Mouse (Mus musculus) stomach, embryonic 15.5 days (tissue): Measurements from ENCODE around the gene Btg1. TPM values are rescaled to one million over a fixed set of nuclear protein-coding genes. Genes with fewer than 3 reads are reported as not detected.

Experiments
- ATAC-seq: fragments of 200-750 bp; cut with Nextera tagmentation; 2 replicates; pipeline ENCODE4 v1.8.0; 2017; ENCODE audit warnings: low read depth, moderate number of reproducible peaks, moderate TSS enrichment; ENCODE audit not compliant: insufficient read depth, low FRiP score
- H3K27ac ChIP-seq: fragments of 300-500 bp; sonication (generic); 2 replicates; pipeline ENCODE4 v1.5.1; 2015; ENCODE audit warnings: mild to moderate bottlenecking, inconsistent platforms
- H3K27me3 ChIP-seq: fragments of 300-500 bp; sonication (generic); replicated peaks from 2 replicates; pipeline ENCODE4 v1.6.1; 2015; ENCODE audit warnings: inconsistent platforms
- H3K36me3 ChIP-seq: fragments of 300-500 bp; sonication (generic); 2 replicates; pipeline ENCODE4 v1.6.1; 2015; ENCODE audit warnings: inconsistent platforms
- H3K4me1 ChIP-seq: fragments of 300-500 bp; sonication (generic); 2 replicates; pipeline ENCODE4 v1.6.1; 2015; ENCODE audit warnings: inconsistent platforms
- H3K4me2 ChIP-seq: fragments of 300-500 bp; sonication (generic); 2 replicates; pipeline ENCODE4 v1.6.1; 2015; ENCODE audit warnings: mild to moderate bottlenecking, inconsistent platforms
- H3K4me3 ChIP-seq: fragments of 300-500 bp; sonication (generic); replicated peaks from 2 replicates; pipeline ENCODE4 v1.5.1; 2015; ENCODE audit warnings: inconsistent platforms
- H3K9ac ChIP-seq: fragments of 300-500 bp; sonication (generic); 2 replicates; pipeline ENCODE4 v1.6.1; 2015; ENCODE audit warnings: inconsistent platforms
- H3K9me3 ChIP-seq: fragments of 300-500 bp; sonication (generic); 2 replicates; pipeline ENCODE4 v1.6.1; 2016; ENCODE audit warnings: inconsistent platforms
- WGBS: fragments of 180-500 bp; shearing (Covaris S2); methylation state at CpG from one replicate; pipeline ENCODE4 v1.1.7; 2015; 5-methylcytosine and 5-hydroxymethylcytosine counted together
- polyA plus RNA-seq: library from polyadenylated mRNA; unstranded; fragments of >200 nt; fragmentation: Nextera tagmentation; extraction: Ambion mirVana; gene quantifications from 2 replicates; pipeline ENCODE4 v1.2.1, GENCODE M21; 2015

The Btg1 gene
- polyA plus RNA-seq, 1 experiment from 2014 or later: 62.3 TPM

GRCm38 (mm10) chr10:96642014-96642413 is 25.2 kb downstream of the Btg1 start:
- no peaks in the 10 kb centered on the region for H3K36me3 ChIP-seq
- ATAC-seq: no peak
- no peaks in the 10 kb centered on the region for H3K27me3 ChIP-seq
- H3K4me3 ChIP-seq: no peak overlapping the region
- no peak overlapping the region for H3K9ac ChIP-seq
- H3K4me2 ChIP-seq: no peak overlapping the region
- H3K9me3 ChIP-seq: no peaks in the 10 kb centered on the region
- H3K27ac ChIP-seq: no peak overlapping the region
- peaks cover 13% of the 10 kb centered on the region; the same call in 1 of the 2 replicates for H3K4me1 ChIP-seq
- 41% methylated on average over 4 of the region's 4 CpGs for WGBS

- H3K9ac ChIP-seq: no peak overlapping the region
- H3K9me3 ChIP-seq: no peaks in the 10 kb centered on the region
- H3K36me3 ChIP-seq: no peaks in the 10 kb centered on the region
- no peak for ATAC-seq
- H3K27me3 ChIP-seq: no peaks in the 10 kb centered on the region
- H3K27ac ChIP-seq: no peak overlapping the region
- peaks cover 14% of the 10 kb centered on the region; the same call in 1 of the 2 replicates for H3K4me1 ChIP-seq
- whole genome bisulfite sequencing: 45% methylated on average over 6 of the region's 6 CpGs
- H3K4me3 ChIP-seq: no peak overlapping the region
- H3K4me2 ChIP-seq: no peak overlapping the region
These were observed 25.9 kb downstream of the Btg1 start for GRCm38 (mm10) chr10:96642751-96643150.

GRCm38 (mm10) chr10:96645183-96645582 is 28.4 kb downstream of the Btg1 start:
- WGBS: 81% methylated on average over 1 of the region's 1 CpGs
- Histone ChIP-seq H3K9ac (no peak overlapping the region), H3K4me2 (no peak overlapping the region), H3K4me3 (no peak overlapping the region), H3K36me3 (no peaks in the 10 kb centered on the region), H3K9me3 (no peaks in the 10 kb centered on the region), H3K27me3 (no peaks in the 10 kb centered on the region), H3K27ac (no peak overlapping the region), H3K4me1 (peaks cover 14% of the 10 kb centered on the region; the same call in 1 of the 2 replicates)
- no peak for ATAC-seq

DNA sequence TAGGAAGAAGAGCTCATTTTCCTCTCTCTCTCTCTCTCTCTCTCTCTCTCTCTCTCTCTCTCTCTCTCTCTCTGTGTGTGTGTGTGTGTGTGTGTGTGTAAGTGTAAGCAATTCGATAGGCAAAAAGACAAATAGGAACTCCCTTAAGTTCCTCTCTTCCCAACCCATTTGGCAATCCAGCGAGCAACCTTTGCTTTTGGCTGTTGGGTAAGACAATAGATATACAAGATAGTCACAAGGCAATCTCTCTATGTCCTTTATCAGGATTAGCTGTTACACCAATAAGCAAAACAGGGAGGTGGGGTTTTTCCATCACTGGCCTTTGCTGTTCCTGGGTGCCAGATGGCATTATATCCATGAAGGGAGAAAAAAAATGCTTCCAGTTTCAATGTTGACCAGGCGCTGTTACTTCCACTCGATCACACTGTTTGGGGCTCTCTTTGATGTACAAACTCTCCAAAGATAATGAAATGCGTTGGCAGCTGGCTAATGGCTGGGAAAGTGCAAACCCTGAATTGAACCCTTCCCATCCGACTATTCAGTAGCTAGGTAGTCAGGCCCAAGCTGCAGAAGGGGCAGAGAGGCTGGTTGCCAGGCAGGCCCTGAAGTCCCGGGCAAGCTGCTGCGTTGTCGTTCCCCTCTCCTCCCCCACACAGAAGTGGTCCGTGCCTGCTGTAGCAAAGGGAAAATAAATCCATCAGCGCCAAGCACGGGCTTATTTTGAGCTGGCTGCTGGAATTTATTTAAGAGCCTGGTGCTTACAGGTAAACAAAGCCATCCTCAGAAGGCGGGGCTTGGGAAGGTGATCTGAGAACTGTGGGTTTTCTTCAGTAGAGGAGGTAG is 29.4 kb downstream of the Btg1 start:
- ATAC-seq: peak; percentile 50; the same call in 1 of the 2 replicates
- H3K4me3 ChIP-seq: no peak overlapping the region
- H3K27ac ChIP-seq: 0 out of 2 replicates have a peak overlapping the region, but pooled peaks have one; percentile 18
- no peak overlapping the region for H3K9ac ChIP-seq
- H3K4me1 ChIP-seq: peaks cover 14% of the 10 kb centered on the region; the same call in 1 of the 2 replicates
- H3K9me3 ChIP-seq: no peaks in the 10 kb centered on the region
- no peaks in the 10 kb centered on the region for H3K36me3 ChIP-seq
- H3K27me3 ChIP-seq: no peaks in the 10 kb centered on the region
- peak overlapping the region; percentile 28; the same call in 1 of the 2 replicates for H3K4me2 ChIP-seq
- 17% methylated on average over 13 of the region's 13 CpGs for WGBS

GRCm38 (mm10) chr10:96646867-96647462 is 30.2 kb downstream of the Btg1 start:
- Histone ChIP-seq H3K27ac (no peak overlapping the region), H3K4me3 (no peak overlapping the region), H3K9me3 (no peaks in the 10 kb centered on the region), H3K9ac (no peak overlapping the region), H3K4me1 (peaks cover 14% of the 10 kb centered on the region; the same call in 1 of the 2 replicates), H3K36me3 (no peaks in the 10 kb centered on the region), H3K27me3 (no peaks in the 10 kb centered on the region), H3K4me2 (peak overlapping the region; percentile 28; the same call in 1 of the 2 replicates)
- 47% methylated on average over 5 of the region's 5 CpGs for WGBS
- no peak for ATAC-seq

DNA sequence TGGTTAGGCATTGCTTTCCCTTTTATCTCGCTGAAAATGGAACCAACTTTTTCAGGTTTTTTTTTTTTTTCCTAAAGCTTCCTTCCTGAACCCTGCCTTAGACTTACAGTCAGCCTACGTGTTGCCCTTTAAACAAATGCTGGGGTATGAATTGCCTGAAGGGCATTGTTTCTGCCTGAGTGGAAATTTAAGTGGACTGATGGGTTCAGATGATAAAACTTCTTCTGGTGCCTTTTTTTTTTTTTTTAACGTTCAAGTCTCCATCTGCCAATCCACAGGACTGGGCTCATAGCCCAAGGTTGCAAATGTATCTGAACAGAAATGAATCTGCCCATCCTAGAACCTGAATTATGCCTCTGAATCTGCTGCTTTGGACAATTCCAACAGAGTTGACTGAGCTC is 31.4 kb downstream of the Btg1 start:
- H3K27me3 ChIP-seq: no peaks in the 10 kb centered on the region
- H3K9ac ChIP-seq: no peak overlapping the region
- no peaks in the 10 kb centered on the region for H3K9me3 ChIP-seq
- H3K4me3 ChIP-seq: no peak overlapping the region
- 67% methylated on average over 3 of the region's 3 CpGs for WGBS
- ATAC-seq: no peak
- no peak overlapping the region for H3K27ac ChIP-seq
- H3K4me2 ChIP-seq: no peak overlapping the region
- H3K4me1 ChIP-seq: peaks cover 11% of the 10 kb centered on the region; the same call in 1 of the 2 replicates
- H3K36me3 ChIP-seq: no peaks in the 10 kb centered on the region

DNA sequence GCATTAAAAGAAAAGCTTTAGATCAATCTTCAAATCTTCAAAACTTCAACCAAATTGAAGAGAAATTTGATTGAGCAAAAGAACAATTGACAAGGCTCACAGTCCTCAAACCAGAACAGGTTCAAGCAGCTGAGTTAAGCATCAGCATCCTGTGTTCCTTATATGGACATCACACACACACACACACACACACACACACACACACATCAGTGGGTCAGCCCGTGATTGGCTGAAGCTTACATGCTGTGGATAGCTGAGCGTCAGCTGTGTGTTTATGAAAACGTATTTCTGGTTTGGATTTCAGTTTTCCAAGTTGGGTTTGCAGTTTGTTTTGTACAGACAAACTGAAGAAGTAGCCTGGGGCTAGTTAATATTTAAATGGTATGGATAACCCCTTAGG is 32.7 kb downstream of the Btg1 start:
- Histone ChIP-seq H3K36me3 (no peaks in the 10 kb centered on the region), H3K4me3 (no peak overlapping the region), H3K27ac (no peak overlapping the region), H3K4me1 (peaks cover 11% of the 10 kb centered on the region; the same call in 1 of the 2 replicates), H3K9me3 (no peaks in the 10 kb centered on the region), H3K9ac (no peak overlapping the region), H3K27me3 (no peaks in the 10 kb centered on the region), H3K4me2 (no peak overlapping the region)
- 58% methylated on average over 3 of the region's 3 CpGs for WGBS
- ATAC-seq: no peak

GRCm38 (mm10) chr10:96652372-96652771 is 35.6 kb downstream of the Btg1 start:
- Histone ChIP-seq H3K4me1 (no peaks in the 10 kb centered on the region; the same call in 1 of the 2 replicates), H3K9me3 (no peaks in the 10 kb centered on the region), H3K4me2 (no peak overlapping the region), H3K4me3 (no peak overlapping the region), H3K27me3 (no peaks in the 10 kb centered on the region), H3K9ac (no peak overlapping the region), H3K36me3 (no peaks in the 10 kb centered on the region), H3K27ac (no peak overlapping the region)
- WGBS: 83% methylated on average over 2 of the region's 2 CpGs
- ATAC-seq: no peak

- H3K36me3 ChIP-seq: no peaks in the 10 kb centered on the region
- no peaks in the 10 kb centered on the region; the same call in 1 of the 2 replicates for H3K4me1 ChIP-seq
- ATAC-seq: no peak
- no peak overlapping the region for H3K9ac ChIP-seq
- H3K4me2 ChIP-seq: no peak overlapping the region
- H3K27me3 ChIP-seq: no peaks in the 10 kb centered on the region
- H3K9me3 ChIP-seq: no peaks in the 10 kb centered on the region
- no peak overlapping the region for H3K4me3 ChIP-seq
- 78% methylated on average over 5 of the region's 5 CpGs for WGBS
- no peak overlapping the region for H3K27ac ChIP-seq
These were observed 36.2 kb downstream of the Btg1 start for GRCm38 (mm10) chr10:96653030-96653429.

GRCm38 (mm10) chr10:96654079-96654478 is 37.3 kb downstream of the Btg1 start:
- Histone ChIP-seq H3K4me1 (no peaks in the 10 kb centered on the region; the same call in 1 of the 2 replicates), H3K27me3 (no peaks in the 10 kb centered on the region), H3K4me2 (no peak overlapping the region), H3K9ac (no peak overlapping the region), H3K27ac (peak overlapping the region; percentile 71), H3K4me3 (no peak overlapping the region), H3K36me3 (no peaks in the 10 kb centered on the region), H3K9me3 (no peaks in the 10 kb centered on the region)
- 62% methylated on average over 5 of the region's 5 CpGs for WGBS
- no peak for ATAC-seq

DNA sequence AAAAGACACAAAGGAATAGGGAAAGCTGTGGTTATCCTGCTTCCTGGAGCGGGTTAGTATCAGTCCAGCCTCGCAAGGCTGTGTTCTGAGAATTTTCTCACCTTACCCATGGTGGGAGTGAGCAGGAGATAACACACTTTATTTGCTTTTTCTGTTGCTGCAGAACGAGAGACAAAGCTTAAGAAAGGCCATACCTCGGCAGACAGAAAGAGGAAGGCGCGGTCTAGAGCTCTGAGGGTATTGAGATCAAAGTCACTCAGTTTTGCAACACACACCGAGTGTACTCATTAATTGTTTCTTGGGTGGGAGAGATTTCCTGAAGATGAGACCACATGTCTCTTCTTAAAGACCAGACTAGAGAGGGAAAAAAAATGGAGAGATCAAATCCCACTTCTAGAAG is 37.8 kb downstream of the Btg1 start:
- Histone ChIP-seq H3K27ac (peak overlapping the region; percentile 71), H3K4me1 (no peaks in the 10 kb centered on the region; the same call in 1 of the 2 replicates), H3K9ac (no peak overlapping the region), H3K9me3 (no peaks in the 10 kb centered on the region), H3K36me3 (no peaks in the 10 kb centered on the region), H3K4me3 (no peak overlapping the region), H3K27me3 (no peaks in the 10 kb centered on the region), H3K4me2 (0 out of 2 replicates have a peak overlapping the region, but pooled peaks have one; percentile 16)
- 0 out of 2 replicates have a peak, but pooled peaks have one; percentile 36 for ATAC-seq
- 55% methylated on average over 7 of the region's 7 CpGs for WGBS

GRCm38 (mm10) chr10:96655066-96655465 is 38.3 kb downstream of the Btg1 start:
- Histone ChIP-seq H3K36me3 (no peaks in the 10 kb centered on the region), H3K9me3 (no peaks in the 10 kb centered on the region), H3K4me3 (no peak overlapping the region), H3K4me2 (0 out of 2 replicates have a peak overlapping the region, but pooled peaks have one; percentile 16), H3K27me3 (no peaks in the 10 kb centered on the region), H3K27ac (peak overlapping the region; percentile 71; the same call in 1 of the 2 replicates), H3K9ac (no peak overlapping the region), H3K4me1 (no peaks in the 10 kb centered on the region; the same call in 1 of the 2 replicates)
- ATAC-seq: peak; percentile 81
- WGBS: 60% methylated on average over 2 of the region's 2 CpGs
